Mouse (Mus musculus) intestine, postnatal 0 days (tissue): Measurements from ENCODE around the gene Lysmd3. TPM values are rescaled to one million over a fixed set of nuclear protein-coding genes. Genes with fewer than 3 reads are reported as not detected.
"Not testable (repeated sequence)": the region's sequence is repeated elsewhere in the genome, so short reads cannot be mapped to it uniquely, and the experiment has no call there.

ENCODE experiments used
- ATAC-seq: fragments of 200-750 bp; cut with Nextera tagmentation; 2 replicates; pipeline ENCODE4 v1.8.0; 2017; ENCODE audit warnings: mild to moderate bottlenecking, moderate TSS enrichment, moderate library complexity
- H3K27ac ChIP-seq: fragments of 300-500 bp; sonication (generic); 2 replicates; pipeline ENCODE4 v1.5.1; 2014; ENCODE audit warnings: mild to moderate bottlenecking, low read depth, low read length, moderate library complexity
- H3K27me3 ChIP-seq: fragments of 300-500 bp; sonication (generic); replicated peaks from 2 replicates; pipeline ENCODE4 v1.6.1; 2014; ENCODE audit warnings: low read length, mixed read lengths; ENCODE audit not compliant: control insufficient read depth, insufficient read depth
- H3K36me3 ChIP-seq: fragments of 300-500 bp; sonication (generic); 2 replicates; pipeline ENCODE4 v1.6.1; 2014; ENCODE audit warnings: mild to moderate bottlenecking, moderate library complexity; ENCODE audit not compliant: control insufficient read depth, insufficient read depth
- H3K4me1 ChIP-seq: fragments of 300-500 bp; sonication (generic); replicated peaks from 2 replicates; pipeline ENCODE4 v1.6.1; 2014; ENCODE audit warnings: antibody characterized with exemption, low read length, mixed read lengths; ENCODE audit not compliant: control insufficient read depth, insufficient read depth
- H3K4me2 ChIP-seq: fragments of 300-500 bp; sonication (generic); replicated peaks from 2 replicates; pipeline ENCODE4 v1.6.1; 2014; ENCODE audit warnings: low read depth, mild to moderate bottlenecking, moderate library complexity
- H3K4me3 ChIP-seq: fragments of 300-500 bp; sonication (generic); 2 replicates; pipeline ENCODE4 v1.5.1; 2014; ENCODE audit warnings: low read depth, low read length
- H3K9ac ChIP-seq: fragments of 300-500 bp; sonication (generic); 2 replicates; pipeline ENCODE4 v1.6.1; 2014; ENCODE audit warnings: mild to moderate bottlenecking, low read depth, low read length
- H3K9me3 ChIP-seq: fragments of 300-500 bp; sonication (generic); 2 replicates; pipeline ENCODE4 v1.6.1; 2016; ENCODE audit warnings: mixed run types; ENCODE audit not compliant: control insufficient read depth
- CTCF ChIP-seq: sonication (generic); IDR thresholded peaks from 2 replicates; pipeline ENCODE4 v1.5.1; 2016; ENCODE audit warnings: low read depth, mild to moderate bottlenecking, control low read depth, antibody characterized with exemption, moderate library complexity
- WGBS: fragments of 180-500 bp; shearing (Covaris S2); extraction: QIAGEN DNeasy Blood & Tissue Kit; methylation state at CpG from one replicate; pipeline ENCODE4 v1.1.7; 2014; 5-methylcytosine and 5-hydroxymethylcytosine counted together
- polyA plus RNA-seq: library from polyadenylated mRNA; unstranded; fragments of >200 nt; fragmentation: Nextera tagmentation; extraction: Ambion mirVana; gene quantifications from 2 replicates; pipeline ENCODE4 v1.2.1, GENCODE M21; 2015

The Lysmd3 gene
- polyA plus RNA-seq, 1 experiment from 2014 or later: 32.4 TPM

GRCm38 (mm10) chr13:81646348-81646747, 11.1 kb upstream of the Lysmd3 start:
- H3K27me3 ChIP-seq: no peaks in the 10 kb centered on the region
- no peak overlapping the region for H3K4me3 ChIP-seq
- no peak overlapping the region for H3K27ac ChIP-seq
- TF ChIP-seq CTCF: no peak
- no peaks in the 10 kb centered on the region for H3K36me3 ChIP-seq
- no peak overlapping the region for H3K4me2 ChIP-seq
- H3K9me3 ChIP-seq: no peaks in the 10 kb centered on the region
- H3K4me1 ChIP-seq: no peaks in the 10 kb centered on the region
- WGBS: 78% methylated on average over 6 of the region's 6 CpGs
- ATAC-seq: no peak
- H3K9ac ChIP-seq: no peak overlapping the region

DNA sequence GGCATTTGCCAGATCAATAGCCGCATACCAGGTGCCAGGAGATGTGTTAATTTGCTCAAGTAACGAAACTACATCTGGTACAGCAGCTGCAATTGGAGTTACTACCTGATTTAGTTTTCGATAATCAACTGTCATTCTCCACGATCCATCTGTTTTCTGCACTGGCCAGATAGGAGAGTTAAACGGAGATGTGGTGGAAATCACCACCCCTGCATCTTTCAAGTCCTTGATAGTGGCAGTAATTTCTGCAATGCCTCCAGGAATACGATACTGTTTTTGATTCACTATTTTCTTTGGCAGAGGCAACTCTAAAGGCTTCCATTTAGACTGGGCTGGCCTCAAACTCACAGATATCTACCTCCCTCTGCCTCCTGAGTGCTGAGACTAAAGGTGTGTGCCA, 7.1 kb upstream of the Lysmd3 start:
- ATAC-seq, H3K9ac ChIP-seq: not testable (repeated sequence)
- WGBS: 79% methylated on average over 4 of the region's 6 CpGs

GRCm38 (mm10) chr13:81656091-81656850, 1.2 kb upstream of the Lysmd3 start:
- peaks cover 5% of the 10 kb centered on the region; the same call in 1 of the 2 replicates for H3K4me1 ChIP-seq
- peak overlapping the region; percentile 35; the same call in 1 of the 2 replicates for H3K27ac ChIP-seq
- no peak for ATAC-seq
- H3K9ac ChIP-seq: no peak overlapping the region
- no peaks in the 10 kb centered on the region for H3K9me3 ChIP-seq
- no peaks in the 10 kb centered on the region for H3K27me3 ChIP-seq
- H3K4me3 ChIP-seq: no peak overlapping the region
- no peak for TF ChIP-seq CTCF
- 40% methylated on average over 14 of the region's 14 CpGs for WGBS
- H3K36me3 ChIP-seq: 0 out of 2 replicates have a peak, but pooled peaks cover 4% of the 10 kb centered on the region
- peak overlapping the region; percentile 75; the same call in 1 of the 2 replicates for H3K4me2 ChIP-seq

More for the DNA sequence above, 7.1 kb upstream of the Lysmd3 start:
- H3K27ac ChIP-seq, H3K36me3 ChIP-seq, H3K4me3 ChIP-seq, H3K9me3 ChIP-seq, H3K4me1 ChIP-seq, H3K4me2 ChIP-seq, H3K27me3 ChIP-seq: not testable (repeated sequence)

- peak overlapping the region; percentile 75 for H3K4me2 ChIP-seq
- H3K9me3 ChIP-seq: no peaks in the 10 kb centered on the region
- ATAC-seq: peak; percentile 80; the same call in 1 of the 2 replicates
- peak overlapping the region; percentile 90 for H3K4me3 ChIP-seq
- H3K9ac ChIP-seq: peak overlapping the region; percentile 90
- peaks cover 5% of the 10 kb centered on the region; the same call in 1 of the 2 replicates for H3K4me1 ChIP-seq
- H3K27ac ChIP-seq: peak overlapping the region; percentile 94
- TF ChIP-seq CTCF: 0 out of 2 replicates have a peak, but pooled peaks have one; percentile 19
- 0 out of 2 replicates have a peak, but pooled peaks cover 4% of the 10 kb centered on the region for H3K36me3 ChIP-seq
- H3K27me3 ChIP-seq: no peaks in the 10 kb centered on the region
- 23% methylated on average over 5 of the region's 5 CpGs for WGBS
Observed at GRCm38 (mm10) chr13:81657008-81657350, 484 bp upstream of the Lysmd3 start.

- Histone ChIP-seq H3K36me3 (0 out of 2 replicates have a peak, but pooled peaks cover 4% of the 10 kb centered on the region), H3K9me3 (no peaks in the 10 kb centered on the region), H3K4me1 (peaks cover 5% of the 10 kb centered on the region; the same call in 1 of the 2 replicates), H3K4me2 (peak overlapping the region; percentile 75), H3K9ac (peak overlapping the region; percentile 90), H3K27me3 (no peaks in the 10 kb centered on the region), H3K4me3 (peak overlapping the region; percentile 90), H3K27ac (peak overlapping the region; percentile 94)
- no peak for TF ChIP-seq CTCF
- WGBS: 2% methylated on average over 21 of the region's 21 CpGs
- ATAC-seq: peak; percentile 9
Observed at GRCm38 (mm10) chr13:81658053-81658752, 740 bp downstream of the Lysmd3 start.
